Mouse (Mus musculus) neural tube, embryonic 11.5 days (tissue): ENCODE measurements at regions not wholly inside any gene's neighbourhood (a gene's known extent, or its start where the extent isn't known, plus 50 kb on each side); places are given as distances from the start of the nearest gene placed in this dataset.

Experiments
- ATAC-seq: fragments of 200-750 bp; cut with Nextera tagmentation; 2 replicates; pipeline ENCODE4 v1.8.0; 2017; ENCODE audit warnings: moderate number of reproducible peaks, mild to moderate bottlenecking, moderate TSS enrichment, moderate library complexity; ENCODE audit not compliant: insufficient read depth, low FRiP score, low TSS enrichment
- DNase-seq: peaks from one replicate; pipeline ENCODE4 v3.0.0-alpha.2; 2015; ENCODE audit warnings: low spot score
- H3K27ac ChIP-seq: fragments of 300-500 bp; sonication (generic); 2 replicates; pipeline ENCODE4 v1.5.1; 2014; ENCODE audit warnings: low read depth, mild to moderate bottlenecking, low read length
- H3K27me3 ChIP-seq: fragments of 300-500 bp; sonication (generic); 2 replicates; pipeline ENCODE4 v1.6.1; 2014; ENCODE audit warnings: mild to moderate bottlenecking, low read length, mixed read lengths; ENCODE audit not compliant: control insufficient read depth, insufficient read depth
- H3K36me3 ChIP-seq: fragments of 300-500 bp; sonication (generic); 2 replicates; pipeline ENCODE4 v1.6.1; 2014; ENCODE audit warnings: mild to moderate bottlenecking, low read length, moderate library complexity, mixed read lengths; ENCODE audit not compliant: control insufficient read depth, insufficient read depth
- H3K4me1 ChIP-seq: fragments of 300-500 bp; sonication (generic); 2 replicates; pipeline ENCODE4 v1.6.1; 2014; ENCODE audit warnings: low read length, mixed read lengths; ENCODE audit not compliant: control insufficient read depth, insufficient read depth
- H3K4me2 ChIP-seq: fragments of 300-500 bp; sonication (generic); 2 replicates; pipeline ENCODE4 v1.6.1; 2014; ENCODE audit warnings: low read depth, mild to moderate bottlenecking, moderate library complexity
- H3K4me3 ChIP-seq: fragments of 300-500 bp; sonication (generic); 2 replicates; pipeline ENCODE4 v1.5.1; 2014; ENCODE audit warnings: low read depth, low read length
- H3K9ac ChIP-seq: fragments of 300-500 bp; sonication (generic); 2 replicates; pipeline ENCODE4 v1.6.1; 2014; ENCODE audit warnings: mild to moderate bottlenecking, low read length
- H3K9me3 ChIP-seq: fragments of 300-500 bp; sonication (generic); 2 replicates; pipeline ENCODE4 v1.6.1; 2016; ENCODE audit warnings: low read length; ENCODE audit not compliant: control insufficient read depth
- WGBS: fragments of 180-500 bp; shearing (Covaris S2); extraction: QIAGEN DNeasy Blood & Tissue Kit; methylation state at CpG from one replicate; pipeline ENCODE4 v1.1.7; 2014; 5-methylcytosine and 5-hydroxymethylcytosine counted together

- no peak overlapping the region for H3K4me3 ChIP-seq
- H3K4me2 ChIP-seq, result no peak overlapping the region
- no peaks in the 10 kb centered on the region for H3K27me3 ChIP-seq
- no peaks in the 10 kb centered on the region for H3K36me3 ChIP-seq
- WGBS, result 100% methylated on average over 1 of the region's 1 CpGs
- no peak overlapping the region for H3K9ac ChIP-seq
- DNase-seq (no peak), ATAC-seq (no peak)
- no peak overlapping the region for H3K27ac ChIP-seq
- H3K4me1 ChIP-seq, result no peaks in the 10 kb centered on the region
- H3K9me3 ChIP-seq, result no peaks in the 10 kb centered on the region
These were observed 224.6 kb upstream of the Tle1 start for GRCm38 (mm10) chr4:72425316-72425715.

GRCm38 (mm10) chr4:72412100-72412788, 211.5 kb upstream of the Tle1 start:
- H3K4me1 ChIP-seq, result no peaks in the 10 kb centered on the region
- WGBS, result 89% methylated on average over 8 of the region's 8 CpGs

DNA sequence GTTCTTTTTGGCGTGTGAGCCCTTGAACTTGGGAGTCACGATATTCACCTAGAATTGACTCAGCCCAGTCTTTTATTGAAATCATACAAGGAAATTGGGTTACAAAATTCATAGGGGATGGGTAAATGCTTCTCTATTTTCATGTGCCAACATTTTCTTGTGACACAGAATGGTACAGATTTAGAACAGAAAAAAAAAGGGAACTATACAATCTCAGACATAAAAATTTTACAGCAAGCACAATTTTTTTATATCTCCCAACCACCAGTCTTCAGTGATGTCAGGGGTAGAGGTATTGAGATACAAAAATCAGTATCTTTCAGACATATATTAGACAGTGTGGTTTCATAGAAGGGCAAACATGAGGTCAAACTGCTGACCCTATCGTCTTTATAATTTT, 210.6 kb upstream of the Tle1 start:
- no peaks in the 10 kb centered on the region for H3K4me1 ChIP-seq
- H3K4me3 ChIP-seq, result no peak overlapping the region
- H3K27me3 ChIP-seq, result no peaks in the 10 kb centered on the region
- no peak overlapping the region for H3K9ac ChIP-seq
- WGBS, result 96% methylated on average over 3 of the region's 3 CpGs
- H3K4me2 ChIP-seq, result no peak overlapping the region
- H3K9me3 ChIP-seq, result no peaks in the 10 kb centered on the region
- DNase-seq (no peak), ATAC-seq (no peak)
- H3K36me3 ChIP-seq, result no peaks in the 10 kb centered on the region
- H3K27ac ChIP-seq, result no peak overlapping the region

More at GRCm38 (mm10) chr4:72412100-72412788, 211.5 kb upstream of the Tle1 start:
- Histone ChIP-seq H3K27me3 (no peaks in the 10 kb centered on the region), H3K9me3 (no peaks in the 10 kb centered on the region), H3K36me3 (no peaks in the 10 kb centered on the region), H3K4me3 (no peak overlapping the region), H3K9ac (no peak overlapping the region), H3K4me2 (no peak overlapping the region), H3K27ac (no peak overlapping the region)
- no peak for DNase-seq
- ATAC-seq, result no peak

DNA sequence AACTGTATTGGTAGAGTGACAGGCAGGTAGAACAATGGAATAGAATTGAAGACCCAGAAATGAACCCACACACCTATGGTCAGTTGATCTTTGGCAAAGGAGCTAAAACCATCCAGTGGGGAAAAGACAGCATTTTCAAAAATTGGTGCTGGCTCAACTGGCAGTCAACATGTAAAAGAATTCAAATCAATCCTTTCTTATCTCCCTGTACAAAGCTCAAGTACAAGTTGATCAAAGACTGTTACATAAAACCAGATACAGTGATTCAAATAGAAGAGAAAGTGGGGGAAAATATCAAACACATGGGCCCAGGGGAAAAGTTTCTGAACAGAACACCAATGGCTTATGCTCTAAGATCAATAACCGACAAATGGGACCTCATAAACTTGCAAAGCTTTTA, 200.0 kb upstream of the Tle1 start:
- 90% methylated on average over 1 of the region's 1 CpGs for WGBS
- ATAC-seq, result no peak
- H3K36me3 ChIP-seq, result no peaks in the 10 kb centered on the region

GRCm38 (mm10) chr4:72391887-72392435, 191.2 kb upstream of the Tle1 start:
- H3K9ac ChIP-seq, result no peak overlapping the region
- no peak overlapping the region for H3K27ac ChIP-seq
- H3K4me1 ChIP-seq, result no peaks in the 10 kb centered on the region
- no peak overlapping the region for H3K4me3 ChIP-seq
- H3K9me3 ChIP-seq, result no peaks in the 10 kb centered on the region
- H3K36me3 ChIP-seq, result no peaks in the 10 kb centered on the region
- WGBS, result 85% methylated on average over 3 of the region's 3 CpGs
- DNase-seq, result no peak
- no peaks in the 10 kb centered on the region for H3K27me3 ChIP-seq
- H3K4me2 ChIP-seq, result no peak overlapping the region
- 0 out of 2 replicates have a peak, but pooled peaks have one; percentile 36 for ATAC-seq

More for the DNA sequence above, 200.0 kb upstream of the Tle1 start:
- Histone ChIP-seq H3K4me3 (no peak overlapping the region), H3K27ac (no peak overlapping the region), H3K4me1 (no peaks in the 10 kb centered on the region), H3K4me2 (no peak overlapping the region), H3K9me3 (no peaks in the 10 kb centered on the region), H3K27me3 (no peaks in the 10 kb centered on the region), H3K9ac (no peak overlapping the region)
- DNase-seq, result no peak

DNA sequence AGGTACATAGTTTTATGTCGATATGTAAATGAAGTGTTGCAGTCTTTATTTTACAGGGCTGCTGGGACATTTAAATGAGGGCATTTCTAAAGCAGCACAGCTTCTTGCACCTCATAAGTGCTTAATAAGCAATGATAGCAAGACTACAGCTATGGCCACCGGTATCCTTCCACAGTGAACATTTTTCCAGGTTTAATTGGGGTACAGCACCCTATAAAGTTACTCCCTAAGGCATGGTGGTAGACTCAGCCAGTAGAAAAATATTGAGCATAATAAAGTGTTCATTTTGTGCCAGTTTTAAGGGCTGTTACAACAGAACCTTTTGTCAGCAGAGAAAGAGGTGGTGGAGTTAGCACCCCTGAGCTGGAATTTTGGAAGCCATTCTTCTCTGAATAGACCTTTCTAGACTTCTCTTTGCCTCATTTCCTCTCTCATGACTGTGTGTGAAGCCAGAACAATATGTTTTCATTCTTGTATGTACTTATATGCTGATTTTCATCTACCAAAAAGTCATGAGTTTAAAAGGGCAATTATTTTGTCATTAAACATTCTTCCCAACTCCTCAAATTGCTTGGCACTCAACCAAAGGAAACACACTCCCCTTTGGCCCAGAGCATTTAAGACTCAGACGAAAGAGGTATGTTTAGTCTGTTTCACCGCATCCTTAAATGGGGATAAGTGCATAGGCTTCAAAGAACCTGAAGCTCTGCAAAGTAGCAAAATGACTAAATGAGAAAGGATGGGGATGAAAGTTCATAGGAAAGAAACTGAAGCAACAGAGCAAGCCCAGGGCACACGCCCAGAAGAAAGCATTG, 189.3 kb upstream of the Tle1 start:
- Histone ChIP-seq H3K27me3 (no peaks in the 10 kb centered on the region), H3K4me2 (no peak overlapping the region), H3K9ac (no peak overlapping the region), H3K4me1 (0 out of 2 replicates have a peak, but pooled peaks cover under 1% of the 10 kb centered on the region), H3K36me3 (no peaks in the 10 kb centered on the region), H3K27ac (no peak overlapping the region), H3K9me3 (no peaks in the 10 kb centered on the region), H3K4me3 (no peak overlapping the region)
- ATAC-seq, result no peak
- WGBS, result 82% methylated on average over 5 of the region's 5 CpGs
- no peak for DNase-seq

DNA sequence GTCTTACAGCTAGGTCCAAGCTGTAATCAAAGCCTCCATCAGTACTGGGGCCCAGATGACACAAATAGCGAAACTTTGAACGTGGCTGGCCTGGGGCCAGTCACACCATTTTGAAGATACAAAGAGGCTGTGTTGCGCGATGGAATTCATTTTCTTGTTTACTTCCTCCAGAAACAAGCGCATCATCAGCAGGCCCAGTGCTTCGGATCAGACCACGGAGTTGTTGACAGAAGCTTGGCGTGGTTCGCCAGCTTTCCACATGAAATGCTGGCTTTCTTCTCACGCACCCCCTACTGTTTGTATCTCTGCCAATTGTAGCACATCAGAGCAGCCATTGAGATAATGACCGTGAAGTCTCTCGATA, 184.2 kb upstream of the Tle1 start:
- DNase-seq (peak; percentile 63), ATAC-seq (peak; percentile 85)
- H3K4me2 ChIP-seq, result 0 out of 2 replicates have a peak overlapping the region, but pooled peaks have one; percentile 12
- H3K9me3 ChIP-seq, result no peaks in the 10 kb centered on the region
- H3K27me3 ChIP-seq, result no peaks in the 10 kb centered on the region
- H3K27ac ChIP-seq, result no peak overlapping the region
- H3K4me1 ChIP-seq, result 0 out of 2 replicates have a peak, but pooled peaks cover 6% of the 10 kb centered on the region
- no peaks in the 10 kb centered on the region for H3K36me3 ChIP-seq
- WGBS, result 47% methylated on average over 12 of the region's 12 CpGs
- H3K9ac ChIP-seq, result no peak overlapping the region
- H3K4me3 ChIP-seq, result no peak overlapping the region

DNA sequence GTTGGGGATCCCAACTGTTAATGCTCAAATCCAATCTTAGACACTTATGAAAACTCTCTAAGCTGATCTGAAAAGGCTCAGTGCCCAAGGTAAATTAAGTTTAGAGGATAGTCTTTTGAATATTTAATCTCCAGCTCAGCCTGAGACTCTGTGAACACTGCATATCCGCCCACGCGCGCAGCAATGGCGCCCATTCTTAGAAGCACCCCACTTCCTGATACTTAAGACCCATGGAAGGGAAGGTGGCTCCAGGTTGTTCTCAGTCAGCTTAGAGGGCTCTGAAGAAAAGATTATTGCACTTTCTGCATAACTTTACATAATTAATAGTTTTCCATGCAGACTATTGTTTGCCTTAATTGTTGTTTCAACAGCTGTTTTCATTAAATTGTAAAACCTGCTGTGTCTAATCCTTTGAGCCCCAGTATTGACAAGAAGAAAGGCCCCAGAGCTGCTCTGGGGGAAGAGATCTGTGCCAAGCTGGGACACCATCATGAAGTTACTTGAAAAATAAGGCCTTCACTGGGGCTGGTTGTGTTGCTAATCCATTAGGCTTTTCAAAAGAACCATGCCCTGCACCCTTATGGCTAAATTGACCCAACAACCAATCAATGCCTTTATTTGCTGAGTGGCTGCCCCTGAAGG, 183.7 kb upstream of the Tle1 start:
- no peaks in the 10 kb centered on the region for H3K9me3 ChIP-seq
- no peak overlapping the region for H3K9ac ChIP-seq
- H3K27ac ChIP-seq, result no peak overlapping the region
- DNase-seq (no peak), ATAC-seq (peak; percentile 22)
- no peaks in the 10 kb centered on the region for H3K27me3 ChIP-seq
- 89% methylated on average over 5 of the region's 5 CpGs for WGBS
- no peaks in the 10 kb centered on the region for H3K36me3 ChIP-seq
- no peak overlapping the region for H3K4me3 ChIP-seq
- 0 out of 2 replicates have a peak overlapping the region, but pooled peaks have one; percentile 12 for H3K4me2 ChIP-seq
- H3K4me1 ChIP-seq, result 0 out of 2 replicates have a peak, but pooled peaks cover 6% of the 10 kb centered on the region
